In the genomic region with DNA sequence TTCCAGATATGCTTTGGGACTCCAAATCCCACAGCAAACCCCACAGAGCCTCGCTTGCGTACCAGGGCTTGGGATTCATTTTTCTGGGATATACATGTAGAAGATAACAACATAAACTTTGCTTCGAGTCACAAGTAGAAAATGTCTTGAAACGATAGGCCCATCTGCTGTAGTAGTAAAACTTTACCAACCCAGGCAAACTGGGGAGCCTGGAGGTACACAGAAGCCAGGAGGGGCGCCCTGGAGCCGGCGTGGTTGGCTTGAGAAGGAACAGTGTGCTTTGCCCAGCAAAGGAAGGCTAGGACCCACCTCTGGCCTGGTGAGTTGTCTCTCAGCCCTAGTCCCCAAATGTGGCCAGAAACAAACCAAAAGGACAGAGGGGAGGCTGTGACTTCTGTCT, we compare ENCODE assay signal across 23 mouse cellular contexts.
DNase-seq lines count a peak whose midpoint lies in the region; ATAC-seq and TF ChIP-seq lines count a peak whose summit lies in the region.
"Had no signal": no experiment of that assay in that cellular context is flagged by ENCODE, and none has a peak within 500 bp of the region (broad histone marks: within the 10 kb centered on the region; RNA-seq: fewer than 3 reads in every experiment).

No protein-coding gene starts in this region.

- WGBS in liver, embryonic 14.5 days (ENCODE audit: insufficient replicate concordance) = 33% methylated on average over 7 of the region's 7 CpGs
- 94% methylated on average over 7 of the region's 7 CpGs for WGBS in kidney, adult 2 months

- H3K27me3 ChIP-seq in liver, embryonic 14.5 days (ENCODE audit: control insufficient read depth, insufficient read depth, low read length) = no peaks in the 10 kb centered on the region
- H3K27me3 ChIP-seq in kidney, adult 2 months (replicated peaks; ENCODE audit: control insufficient read depth, insufficient read depth, low read length) = no peaks in the 10 kb centered on the region

- peak overlapping the region; percentile 81 for H3K27ac ChIP-seq in liver, embryonic 14.5 days
- no peak overlapping the region for H3K27ac ChIP-seq in kidney, adult 2 months (ENCODE audit: insufficient read depth, low read depth, low read length)
- H3K27ac ChIP-seq: forebrain, embryonic 12.5 days; hindbrain, postnatal 0 days; kidney, postnatal 0 days; limb, embryonic 15.5 days; macrophage; midbrain, embryonic 10.5 days had no signal

- peak; percentile 66 for TF ChIP-seq CTCF in liver, embryonic 14.5 days (IDR thresholded peaks at IDR 0.05; ENCODE audit: low read depth)
- TF ChIP-seq CTCF in kidney, adult 2 months (conservative IDR thresholded peaks at IDR 0.05; ENCODE audit: insufficient read depth, insufficient read length, low read depth, low read length) = no peak

- no peaks in the 10 kb centered on the region for H3K9me3 ChIP-seq in liver, embryonic 14.5 days (ENCODE audit: control insufficient read depth, low read length)
- H3K9me3 ChIP-seq: forebrain, embryonic 12.5 days; limb, embryonic 15.5 days; midbrain, embryonic 10.5 days had no signal

- H3K9ac ChIP-seq in liver, embryonic 14.5 days (replicated peaks) = no peak overlapping the region; the same call in none of the 2 replicates
- H3K9ac ChIP-seq: forebrain, embryonic 12.5 days; limb, embryonic 15.5 days had no signal

- peak; percentile 45 for DNase-seq in thymus, postnatal 4 days
- DNase-seq in thymus, adult 18-20 months = no peak
- DNase-seq in liver, embryonic 14.5 days (ENCODE audit: low read depth in 3 of 3, low spot score in 3 of 3) = no peak
- DNase-seq in kidney, adult 2 months = no peak
- no peak for DNase-seq in adrenal gland, postnatal 25 days
- no peak for DNase-seq in MN1 (ENCODE audit: low spot score)
- DNase-seq: adrenal gland, postnatal 14 days; cerebellum, adult 18-20 months; cerebellum, postnatal 14 days; gastrocnemius, postnatal 36 days; heart, postnatal 10 days; kidney, adult 18-20 months; layer of hippocampus, adult 9-11 months; right cerebral cortex, adult 18-20 months had no signal

- H3K36me3 ChIP-seq in liver, embryonic 14.5 days (replicated peaks; ENCODE audit: control insufficient read depth, insufficient read depth, low read depth) = no peaks in the 10 kb centered on the region
- no peaks in the 10 kb centered on the region for H3K36me3 ChIP-seq in kidney, adult 2 months (ENCODE audit: control insufficient read depth, insufficient read depth, low read length)
- H3K36me3 ChIP-seq: forebrain, embryonic 12.5 days; limb, embryonic 15.5 days; midbrain, embryonic 10.5 days had no signal

- H3K4me2 ChIP-seq in liver, embryonic 14.5 days (ENCODE audit: low read depth) = peak overlapping the region; percentile 55
- H3K4me2 ChIP-seq: forebrain, embryonic 12.5 days; limb, embryonic 15.5 days had no signal

- H3K4me3 ChIP-seq in liver, embryonic 14.5 days (ENCODE audit: insufficient read depth in 1 of 2, low read depth in 2 of 2, low read length in 2 of 2) = no peak overlapping the region
- no peak overlapping the region for H3K4me3 ChIP-seq in kidney, adult 2 months (ENCODE audit: insufficient read depth, low read depth, low read length)
- H3K4me3 ChIP-seq: forebrain, embryonic 12.5 days; limb, embryonic 15.5 days; midbrain, embryonic 10.5 days; myocyte had no signal

- TF ChIP-seq POLR2A in kidney, adult 2 months (IDR thresholded peaks at IDR 0.05; ENCODE audit: low read depth, low read length) = no peak

- no peak for TF ChIP-seq EP300 in liver, embryonic 14.5 days (IDR thresholded peaks at IDR 0.05; ENCODE audit: low read depth)

- peak; percentile 37; the same call in 1 of the 2 replicates for ATAC-seq in erythroid progenitor cell, adult 5-6 weeks (replicated peaks; ENCODE audit: low FRiP score, poor library complexity, severe bottlenecking)
- ATAC-seq in liver, embryonic 14.5 days (ENCODE audit: insufficient read depth) = no peak
- ATAC-seq: hindbrain, postnatal 0 days; midbrain, embryonic 16.5 days had no signal

- peaks cover 70% of the 10 kb centered on the region in 2 experiments for H3K4me1 ChIP-seq in liver, embryonic 14.5 days (replicated peaks; ENCODE audit: control insufficient read depth in 2 of 2, insufficient read depth in 2 of 2, low read length in 1 of 2)
- peaks cover 13% of the 10 kb centered on the region for H3K4me1 ChIP-seq in kidney, adult 2 months (ENCODE audit: control insufficient read depth, insufficient read depth, low read length)
